In genomic region chr1:133661203-133661933, GRCm38 (mm10) we compare ENCODE assay signal across 8 mouse cellular contexts. TPM values are rescaled to one million over a fixed set of nuclear protein-coding genes. Genes with fewer than 3 reads are reported as not detected.
DNase-seq lines count a peak whose midpoint lies in the region; ATAC-seq and TF ChIP-seq lines count a peak whose summit lies in the region.

Gene Gm38394, minus strand, starts transcription at chr1:133661318.

- TF ChIP-seq EP300 in liver, embryonic 14.5 days (IDR thresholded peaks at IDR 0.05; ENCODE audit: low read depth) = no peak
- no peak for TF ChIP-seq EP300 in stomach, postnatal 0 days (optimal IDR thresholded peaks at IDR 0.05)

- peak within 1 kb of the TSS; percentile 84 for H3K4me3 ChIP-seq in forebrain, embryonic 10.5 days
- peak within 1 kb of the TSS; percentile 69 for H3K4me3 ChIP-seq in heart, embryonic 15.5 days
- peak within 1 kb of the TSS; percentile 92 to 97 for H3K4me3 ChIP-seq in liver, embryonic 14.5 days (ENCODE audit: insufficient read depth in 1 of 2, low read depth in 2 of 2, low read length in 2 of 2)
- H3K4me3 ChIP-seq in neural tube, embryonic 11.5 days (ENCODE audit: low read depth, low read length) = peak within 1 kb of the TSS; percentile 70
- peak within 1 kb of the TSS; percentile 77 for H3K4me3 ChIP-seq in stomach, postnatal 0 days (ENCODE audit: low read depth, low read length)

- H3K9ac ChIP-seq in heart, embryonic 15.5 days = peak within 1 kb of the TSS; percentile 82
- peak within 1 kb of the TSS; percentile 93 for H3K9ac ChIP-seq in liver, embryonic 14.5 days (replicated peaks)
- H3K9ac ChIP-seq in neural tube, embryonic 11.5 days (ENCODE audit: low read length) = peak within 1 kb of the TSS; percentile 69
- H3K9ac ChIP-seq in stomach, postnatal 0 days (ENCODE audit: low read length) = peak within 1 kb of the TSS; percentile 91

- peak; percentile 97 for ATAC-seq in heart, embryonic 15.5 days (replicated peaks; ENCODE audit: insufficient number of reproducible peaks, insufficient read depth, low FRiP score, low read depth)
- ATAC-seq in liver, embryonic 14.5 days (ENCODE audit: insufficient read depth) = peak; percentile 99
- ATAC-seq in neural tube, embryonic 11.5 days (ENCODE audit: insufficient read depth, low FRiP score, low TSS enrichment) = peak; percentile 98
- peak; percentile 98 for ATAC-seq in stomach, postnatal 0 days (ENCODE audit: low FRiP score, low TSS enrichment)

- H3K4me2 ChIP-seq in heart, embryonic 15.5 days = peak within 1 kb of the TSS; percentile 87
- H3K4me2 ChIP-seq in liver, embryonic 14.5 days (ENCODE audit: low read depth) = peak within 1 kb of the TSS; percentile 85
- H3K4me2 ChIP-seq in neural tube, embryonic 11.5 days (ENCODE audit: low read depth) = peak within 1 kb of the TSS; percentile 83
- H3K4me2 ChIP-seq in stomach, postnatal 0 days (replicated peaks; ENCODE audit: low read depth) = peak within 1 kb of the TSS; percentile 53

- no peak for TF ChIP-seq CTCF in liver, embryonic 14.5 days (IDR thresholded peaks at IDR 0.05; ENCODE audit: low read depth)
- no peak for TF ChIP-seq CTCF in stomach, postnatal 0 days (IDR thresholded peaks at IDR 0.05; ENCODE audit: low read depth)

- 3% methylated on average over 26 of the region's 26 CpGs for WGBS in forebrain, embryonic 10.5 days
- 2% methylated on average over 26 of the region's 26 CpGs for WGBS in heart, embryonic 15.5 days
- WGBS in liver, embryonic 14.5 days (ENCODE audit: insufficient replicate concordance) = 3% methylated on average over 26 of the region's 26 CpGs
- 3% methylated on average over 26 of the region's 26 CpGs for WGBS in neural tube, embryonic 11.5 days
- 2% methylated on average over 26 of the region's 26 CpGs for WGBS in stomach, postnatal 0 days

- peak; percentile 84 to 89 for DNase-seq in CD8-positive naive resting alpha-beta T cell, adult 2 months (ENCODE audit: low read depth in 2 of 2, low spot score in 2 of 2)
- DNase-seq in c-Kit-positive CD71-negative TER-119-negative erythroid progenitor cells, embryonic 14.5 days (ENCODE audit: low read depth) = peak; percentile 91
- peak; percentile 94 for DNase-seq in forebrain, embryonic 10.5 days (ENCODE audit: extremely low spot score, low spot score)
- peak; percentile 94 to 97 for DNase-seq in kidney, postnatal 25 days
- peak; percentile 92 to 94 (median 93) for DNase-seq in liver, embryonic 14.5 days (ENCODE audit: low read depth in 3 of 3, low spot score in 3 of 3)
- DNase-seq in neural tube, embryonic 11.5 days (ENCODE audit: low spot score) = peak; percentile 92
- DNase-seq in stomach, postnatal 0 days (ENCODE audit: low spot score) = peak; percentile 93

- peaks cover 34% of the 10 kb centered on the region for H3K36me3 ChIP-seq in forebrain, embryonic 10.5 days (replicated peaks)
- H3K36me3 ChIP-seq in heart, embryonic 15.5 days = 0 out of 2 replicates have a peak, but pooled peaks cover 3% of the 10 kb centered on the region
- peaks cover 30% of the 10 kb centered on the region for H3K36me3 ChIP-seq in liver, embryonic 14.5 days (replicated peaks; ENCODE audit: control insufficient read depth, insufficient read depth, low read depth)
- peaks cover 4% of the 10 kb centered on the region; the same call in 1 of the 2 replicates for H3K36me3 ChIP-seq in neural tube, embryonic 11.5 days (ENCODE audit: control insufficient read depth, insufficient read depth, low read length)
- H3K36me3 ChIP-seq in stomach, postnatal 0 days (ENCODE audit: control insufficient read depth, insufficient read depth, low read length) = peaks cover 2% of the 10 kb centered on the region; the same call in 1 of the 2 replicates

- H3K27me3 ChIP-seq in forebrain, embryonic 10.5 days (ENCODE audit: poor library complexity, severe bottlenecking) = no peaks in the 10 kb centered on the region
- no peaks in the 10 kb centered on the region for H3K27me3 ChIP-seq in heart, embryonic 15.5 days
- no peaks in the 10 kb centered on the region for H3K27me3 ChIP-seq in liver, embryonic 14.5 days (ENCODE audit: control insufficient read depth, insufficient read depth, low read length)
- H3K27me3 ChIP-seq in neural tube, embryonic 11.5 days (ENCODE audit: control insufficient read depth, insufficient read depth, low read length) = no peaks in the 10 kb centered on the region
- H3K27me3 ChIP-seq in stomach, postnatal 0 days (ENCODE audit: control insufficient read depth, insufficient read depth, low read length) = no peaks in the 10 kb centered on the region

- H3K27ac ChIP-seq in forebrain, embryonic 10.5 days = peak within 1 kb of the TSS; percentile 96
- peak within 1 kb of the TSS; percentile 89 for H3K27ac ChIP-seq in heart, embryonic 15.5 days
- H3K27ac ChIP-seq in liver, embryonic 14.5 days = peak within 1 kb of the TSS; percentile 74
- H3K27ac ChIP-seq in neural tube, embryonic 11.5 days (ENCODE audit: low read depth, low read length) = peak within 1 kb of the TSS; percentile 77
- peak within 1 kb of the TSS; percentile 95 for H3K27ac ChIP-seq in stomach, postnatal 0 days (replicated peaks)

- no peaks in the 10 kb centered on the region for H3K9me3 ChIP-seq in forebrain, embryonic 10.5 days
- no peaks in the 10 kb centered on the region for H3K9me3 ChIP-seq in heart, embryonic 15.5 days (replicated peaks)
- no peaks in the 10 kb centered on the region for H3K9me3 ChIP-seq in liver, embryonic 14.5 days (ENCODE audit: control insufficient read depth, low read length)
- no peaks in the 10 kb centered on the region for H3K9me3 ChIP-seq in neural tube, embryonic 11.5 days (ENCODE audit: control insufficient read depth, low read length)
- no peaks in the 10 kb centered on the region for H3K9me3 ChIP-seq in stomach, postnatal 0 days (ENCODE audit: control insufficient read depth, low read length)

- peaks cover 33% of the 10 kb centered on the region for H3K4me1 ChIP-seq in forebrain, embryonic 10.5 days
- H3K4me1 ChIP-seq in heart, embryonic 15.5 days (replicated peaks) = peaks cover 40% of the 10 kb centered on the region
- peaks cover 11 to 22% of the 10 kb centered on the region in 2 experiments for H3K4me1 ChIP-seq in liver, embryonic 14.5 days (replicated peaks; ENCODE audit: control insufficient read depth in 2 of 2, insufficient read depth in 2 of 2, low read length in 1 of 2)
- H3K4me1 ChIP-seq in neural tube, embryonic 11.5 days (ENCODE audit: control insufficient read depth, insufficient read depth, low read length) = peaks cover 11% of the 10 kb centered on the region; the same call in 1 of the 2 replicates
- 0 out of 2 replicates have a peak, but pooled peaks cover 3% of the 10 kb centered on the region for H3K4me1 ChIP-seq in stomach, postnatal 0 days (replicated peaks; ENCODE audit: control insufficient read depth, insufficient read depth)

RNA-seq across cellular contexts. Expression of gene Gm38394, which starts in this region (rescaled TPM):
- 4.3 and 4.4 TPM in 2 replicates for polyA plus RNA-seq in forebrain, embryonic 10.5 days (2016; fragmentation: Nextera tagmentation; extraction: Ambion mirVana)
- polyA plus RNA-seq in heart, embryonic 15.5 days (2015; fragmentation: Nextera tagmentation; extraction: Ambion mirVana) = 3.4 and 3.8 TPM in 2 replicates
- polyA plus RNA-seq in liver, embryonic 14.5 days (2012; rRNA removed) = 1.4 and 1.6 TPM in 2 replicates
- polyA plus RNA-seq in liver, embryonic 14.5 days (2014; fragmentation: Nextera tagmentation; extraction: Ambion mirVana) = 1.6 and 1.7 TPM in 2 replicates
- 6.8 and 6.9 TPM in 2 replicates for polyA plus RNA-seq in neural tube, embryonic 11.5 days (2014; fragmentation: Nextera tagmentation; extraction: Ambion mirVana)
- polyA plus RNA-seq in stomach, postnatal 0 days (2015; fragmentation: Nextera tagmentation; extraction: Ambion mirVana) = 2.4 and 2.7 TPM in 2 replicates

Comparison
In these comparisons a context has a peak if more than half of its experiments do, and no peak if none do; other contexts are left out.
1. Peak in every context shown above with its lines: DNase-seq, ATAC-seq, H3K4me3 ChIP-seq and H3K27ac ChIP-seq.